Mouse (Mus musculus): ENCODE results near the gene Gins2. TPM values are rescaled to one million over a fixed set of nuclear protein-coding genes. Genes with fewer than 3 reads are reported as not detected.

Gene Gins2
- total RNA-seq, 1 experiment: 56.2 TPM

DNA sequence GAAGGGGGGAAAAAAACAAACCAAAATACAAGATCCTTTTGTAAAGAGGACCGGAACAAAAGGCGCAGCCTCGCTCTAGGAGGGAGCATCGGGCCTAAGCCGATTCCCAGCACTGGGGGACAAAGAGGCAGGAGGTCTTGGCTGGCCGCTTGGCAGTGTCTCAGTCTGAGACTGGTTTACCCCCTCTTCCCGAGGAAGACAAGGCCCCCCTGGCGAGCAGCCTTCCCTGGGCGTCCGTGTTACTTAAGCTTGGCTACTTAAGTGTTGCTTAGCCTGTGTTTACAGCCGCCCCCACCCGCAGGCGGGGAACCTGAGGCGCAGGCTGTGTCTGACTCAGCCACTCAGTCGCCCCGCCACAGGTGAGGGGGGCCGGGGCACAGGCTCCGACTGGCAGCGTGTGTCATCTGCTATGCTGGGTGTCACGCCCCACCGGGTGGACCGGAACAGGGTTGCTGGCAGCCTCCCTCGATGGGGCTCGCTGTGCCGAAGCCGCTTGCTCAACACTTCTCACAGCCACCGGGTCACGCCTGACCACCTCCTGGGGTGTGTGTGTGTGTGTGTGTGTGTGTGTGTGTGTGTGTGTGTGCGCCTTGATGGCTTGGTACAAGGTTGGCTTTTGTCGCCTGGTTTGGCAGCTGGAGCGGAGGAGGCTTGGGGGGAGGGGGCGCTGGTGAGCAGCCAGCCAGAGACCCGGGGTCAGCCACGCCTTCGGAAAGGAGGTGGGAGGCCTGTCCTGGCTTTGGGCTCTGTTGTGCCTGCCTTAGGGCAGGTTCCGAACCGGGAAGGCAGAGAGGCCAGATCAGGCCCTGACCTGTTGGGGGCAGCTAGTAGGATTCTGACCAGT lies 50.5 kb downstream of the Gins2 start:
- H3K9me3 ChIP-seq (ENCODE audit: control insufficient read depth, insufficient read depth, low read depth, low read length): no peaks in the 10 kb centered on the region
- peak overlapping the region; percentile 76 to 93 for H3K4me3 ChIP-seq (ENCODE audit: insufficient read depth in 1 of 2, low read depth in 1 of 2, low read length in 2 of 2, poor library complexity in 1 of 2, severe bottlenecking in 1 of 2)
- H3K36me3 ChIP-seq (ENCODE audit: control insufficient read depth, insufficient read depth, low read length, poor library complexity, severe bottlenecking): peaks cover 3% of the 10 kb centered on the region; the same call in 1 of the 2 replicates
- in situ Hi-C loops (cut with MboI; ENCODE audit: low sequenced_read_pairs in 2 of 2, unreplicated experiment in 2 of 2): no loop called here
- peak; percentile 56 for DNase-seq (ENCODE audit: low read depth, low spot score)
- 0 out of 2 replicates have a peak overlapping the region, but pooled peaks have one; percentile 76 for H3K27ac ChIP-seq (ENCODE audit: insufficient read depth, low read depth, low read length, poor library complexity, severe bottlenecking)
- TF ChIP-seq ZNF384 (IDR thresholded peaks at IDR 0.05; ENCODE audit: low read depth, low read length): no peak
- no peak for TF ChIP-seq HCFC1 (IDR thresholded peaks at IDR 0.05; ENCODE audit: borderline replicate concordance, insufficient read depth, low read length)
- TF ChIP-seq MAFK (IDR thresholded peaks at IDR 0.05; ENCODE audit: insufficient read depth, low read depth, low read length): no peak
- peak overlapping the region; percentile 84 for H3K9ac ChIP-seq (ENCODE audit: insufficient read depth, low read depth, low read length, poor library complexity, severe bottlenecking)
- H3K4me1 ChIP-seq (ENCODE audit: control insufficient read depth in 2 of 2, insufficient read depth in 2 of 2, low read length in 2 of 2, poor library complexity in 1 of 2): peaks cover 2 to 44% of the 10 kb centered on the region in 2 experiments; a peak in 3 of 4 replicates

DNA sequence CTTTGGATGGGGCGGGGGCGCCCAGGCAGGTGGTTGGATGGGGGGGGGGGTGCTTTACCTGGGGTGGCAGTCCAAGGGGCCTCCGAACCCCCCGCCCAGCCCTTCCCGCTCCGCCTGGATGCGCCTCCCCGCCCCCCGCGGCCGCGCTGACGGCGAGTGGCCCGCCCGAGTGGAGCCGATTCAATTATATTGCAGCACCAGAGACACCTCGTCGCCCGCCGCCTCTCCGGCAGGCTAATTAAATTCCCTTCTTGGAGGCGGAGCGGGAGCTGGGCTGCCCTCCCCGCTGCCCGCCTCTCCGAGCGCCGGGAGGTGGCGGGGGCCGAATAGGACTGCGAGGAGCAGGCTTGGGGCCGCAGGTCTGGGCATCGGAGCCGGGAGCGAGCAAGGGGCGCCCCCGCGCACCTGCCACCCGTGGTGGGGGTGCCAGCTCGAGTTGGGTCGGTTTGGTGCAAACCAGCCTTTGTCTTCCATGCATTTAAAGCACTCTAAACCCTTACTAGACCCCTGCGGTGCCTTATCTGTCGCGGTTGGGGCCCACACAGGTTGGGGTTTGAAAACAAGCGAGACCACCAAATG lies 51.2 kb downstream of the Gins2 start:
- Histone ChIP-seq H3K9ac (ENCODE audit: insufficient read depth, low read depth, low read length, poor library complexity, severe bottlenecking) (peak overlapping the region; percentile 84), H3K4me1 (ENCODE audit: control insufficient read depth in 2 of 2, insufficient read depth in 2 of 2, low read length in 2 of 2, poor library complexity in 1 of 2) (peaks cover 2 to 44% of the 10 kb centered on the region in 2 experiments; a peak in 3 of 4 replicates), H3K36me3 (ENCODE audit: control insufficient read depth, insufficient read depth, low read length, poor library complexity, severe bottlenecking) (peaks cover 3% of the 10 kb centered on the region; the same call in 1 of the 2 replicates), H3K9me3 (ENCODE audit: control insufficient read depth, insufficient read depth, low read depth, low read length) (no peaks in the 10 kb centered on the region), H3K4me3 (ENCODE audit: insufficient read depth in 1 of 2, low read depth in 1 of 2, low read length in 2 of 2, poor library complexity in 1 of 2, severe bottlenecking in 1 of 2) (peak overlapping the region; percentile 76 to 93), H3K27ac (ENCODE audit: insufficient read depth, low read depth, low read length, poor library complexity, severe bottlenecking) (peak overlapping the region; percentile 76; the same call in 1 of the 2 replicates)
- in situ Hi-C loops (cut with MboI; ENCODE audit: low sequenced_read_pairs in 2 of 2, unreplicated experiment in 2 of 2): no loop called here
- TF ChIP-seq CHD2 (IDR thresholded peaks at IDR 0.05; ENCODE audit: low read depth, low read length) (no peak), ZC3H11A (IDR thresholded peaks at IDR 0.05; ENCODE audit: borderline replicate concordance, low read depth, low read length) (no peak), ZNF384 (IDR thresholded peaks at IDR 0.05; ENCODE audit: low read depth, low read length) (no peak), MAFK (IDR thresholded peaks at IDR 0.05; ENCODE audit: insufficient read depth, low read depth, low read length) (no peak), HCFC1 (IDR thresholded peaks at IDR 0.05; ENCODE audit: borderline replicate concordance, insufficient read depth, low read length) (no peak)
- DNase-seq (ENCODE audit: low read depth, low spot score): no peak

DNA sequence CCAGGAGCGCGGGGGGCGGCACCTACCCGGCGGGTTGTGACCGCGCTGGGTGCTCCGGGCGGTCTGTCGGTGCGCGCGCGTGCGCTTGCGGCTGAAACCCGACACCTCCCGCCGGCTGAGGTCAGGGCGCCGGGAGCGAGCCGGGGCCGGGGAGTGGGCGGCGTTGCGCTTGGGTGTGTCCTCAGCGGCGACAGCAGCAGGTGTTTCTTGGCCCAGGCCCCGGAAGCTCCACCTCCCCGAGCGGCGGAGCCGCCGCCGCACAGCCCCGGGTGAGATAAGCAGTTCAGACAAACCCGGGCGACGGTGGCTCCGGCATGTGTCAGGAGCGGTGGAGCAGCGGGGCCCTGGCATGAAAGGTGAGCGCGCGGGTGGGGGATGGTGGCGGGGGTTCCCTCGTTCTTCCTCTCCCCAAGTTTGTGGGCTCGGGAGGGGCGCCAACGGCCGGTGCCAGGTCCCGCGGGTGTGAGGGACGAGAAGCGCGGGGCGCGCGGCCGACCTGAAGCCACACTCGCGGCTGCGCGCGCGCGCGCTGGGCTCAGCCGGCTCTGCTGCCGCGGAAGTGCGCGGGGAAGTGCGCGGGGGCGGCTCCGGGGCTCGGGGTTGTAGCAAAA lies 51.8 kb downstream of the Gins2 start:
- Histone ChIP-seq H3K27ac (ENCODE audit: insufficient read depth, low read depth, low read length, poor library complexity, severe bottlenecking) (peak overlapping the region; percentile 76), H3K36me3 (ENCODE audit: control insufficient read depth, insufficient read depth, low read length, poor library complexity, severe bottlenecking) (peaks cover 3% of the 10 kb centered on the region; the same call in 1 of the 2 replicates), H3K9ac (ENCODE audit: insufficient read depth, low read depth, low read length, poor library complexity, severe bottlenecking) (peak overlapping the region; percentile 94), H3K4me1 (ENCODE audit: control insufficient read depth in 2 of 2, insufficient read depth in 2 of 2, low read length in 2 of 2, poor library complexity in 1 of 2) (peaks cover 3 to 38% of the 10 kb centered on the region in 2 experiments), H3K9me3 (ENCODE audit: control insufficient read depth, insufficient read depth, low read depth, low read length) (no peaks in the 10 kb centered on the region), H3K4me3 (ENCODE audit: insufficient read depth in 1 of 2, low read depth in 1 of 2, low read length in 2 of 2, poor library complexity in 1 of 2, severe bottlenecking in 1 of 2) (peak overlapping the region; percentile 76 to 93)
- TF ChIP-seq CHD2 (IDR thresholded peaks at IDR 0.05; ENCODE audit: low read depth, low read length) (no peak), ZC3H11A (IDR thresholded peaks at IDR 0.05; ENCODE audit: borderline replicate concordance, low read depth, low read length) (no peak), MAFK (IDR thresholded peaks at IDR 0.05; ENCODE audit: insufficient read depth, low read depth, low read length) (no peak), HCFC1 (IDR thresholded peaks at IDR 0.05; ENCODE audit: borderline replicate concordance, insufficient read depth, low read length) (peak; percentile 27; the same call in 1 of the 2 replicates)
- DNase-seq (ENCODE audit: low read depth, low spot score): peak; percentile 74
- in situ Hi-C loops (cut with MboI; ENCODE audit: low sequenced_read_pairs in 2 of 2, unreplicated experiment in 2 of 2): no loop called here

DNA sequence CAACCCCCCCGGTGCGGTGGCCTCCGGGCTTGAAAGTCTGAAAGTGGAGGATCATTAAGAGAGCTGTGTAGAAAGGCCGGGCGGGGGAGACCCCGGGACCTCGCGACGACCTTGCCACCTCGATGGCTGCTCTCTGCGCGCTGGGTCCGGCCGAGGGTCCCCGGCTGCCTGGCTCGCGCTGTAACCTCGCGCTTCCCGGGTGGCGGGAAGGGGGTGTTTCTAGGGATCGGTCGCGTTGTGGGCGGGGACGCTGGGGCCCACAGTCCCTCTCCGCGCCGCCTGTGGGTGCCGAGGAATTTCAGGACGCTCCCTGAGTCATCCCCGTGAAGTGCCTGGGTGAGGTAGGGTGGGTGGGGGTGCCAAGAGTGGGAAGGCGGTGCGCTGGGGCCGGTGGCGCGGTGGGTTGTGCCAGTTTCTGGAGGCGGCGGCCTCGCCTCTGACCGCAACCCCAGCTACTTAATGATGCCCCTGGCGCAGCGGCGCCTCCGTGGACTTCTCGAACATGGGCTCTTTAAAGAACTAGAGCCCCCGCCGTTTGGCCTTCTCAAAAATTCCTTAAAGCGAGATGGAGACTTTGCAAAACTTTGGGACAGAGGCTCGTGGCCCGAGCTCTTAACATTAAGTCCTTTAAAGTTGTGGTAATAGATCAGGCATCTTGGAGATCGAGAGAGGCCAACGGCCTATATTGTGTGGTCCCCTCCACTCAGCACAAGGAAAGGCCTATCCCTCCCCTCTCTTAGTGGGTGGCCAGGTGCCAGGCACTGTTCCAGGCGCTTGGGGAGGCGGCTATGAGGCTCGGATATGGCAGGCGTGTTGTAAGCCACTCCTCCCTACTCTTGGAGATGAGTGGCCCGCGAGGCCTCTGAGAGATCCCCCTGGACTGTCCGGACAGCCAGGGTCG lies 52.5 kb downstream of the Gins2 start:
- no peak for DNase-seq (ENCODE audit: low read depth, low spot score)
- Histone ChIP-seq H3K9ac (ENCODE audit: insufficient read depth, low read depth, low read length, poor library complexity, severe bottlenecking) (peak overlapping the region; percentile 94), H3K4me1 (ENCODE audit: control insufficient read depth in 2 of 2, insufficient read depth in 2 of 2, low read length in 2 of 2, poor library complexity in 1 of 2) (peaks cover 5 to 38% of the 10 kb centered on the region in 2 experiments), H3K36me3 (ENCODE audit: control insufficient read depth, insufficient read depth, low read length, poor library complexity, severe bottlenecking) (peaks cover under 1% of the 10 kb centered on the region; the same call in 1 of the 2 replicates), H3K4me3 (ENCODE audit: insufficient read depth in 1 of 2, low read depth in 1 of 2, low read length in 2 of 2, poor library complexity in 1 of 2, severe bottlenecking in 1 of 2) (peak overlapping the region; percentile 76 to 93), H3K9me3 (ENCODE audit: control insufficient read depth, insufficient read depth, low read depth, low read length) (no peaks in the 10 kb centered on the region), H3K27ac (ENCODE audit: insufficient read depth, low read depth, low read length, poor library complexity, severe bottlenecking) (peak overlapping the region; percentile 87)
- TF ChIP-seq CHD2 (IDR thresholded peaks at IDR 0.05; ENCODE audit: low read depth, low read length): no peak
- TF ChIP-seq ZC3H11A (IDR thresholded peaks at IDR 0.05; ENCODE audit: borderline replicate concordance, low read depth, low read length): no peak
- no peak for TF ChIP-seq MAFK (IDR thresholded peaks at IDR 0.05; ENCODE audit: insufficient read depth, low read depth, low read length)
- no peak for TF ChIP-seq ZNF384 (IDR thresholded peaks at IDR 0.05; ENCODE audit: low read depth, low read length)
- in situ Hi-C loops (cut with MboI; ENCODE audit: low sequenced_read_pairs in 2 of 2, unreplicated experiment in 2 of 2): no loop called here

Measured in ES-E14 (cell line).